Mouse (Mus musculus) heart, postnatal 14 days (tissue): ENCODE measurements around the gene Ccdc144b. TPM values are rescaled to one million over a fixed set of nuclear protein-coding genes. Genes with fewer than 3 reads are reported as not detected.

Experiments
- DNase-seq, 2 experiments: peaks; one replicate each; pipeline ENCODE4 v3.0.0; 2021 to 2022
- intact Hi-C: fragments of 180-260 bp; cut with DNase I; formaldehyde crosslinking; loops from one replicate; pipeline ENCODE4 v1.15.1; 2025
- long read RNA-seq, 2 experiments: library from polyadenylated mRNA; stranded (forward); transcript quantifications; one replicate each; pipeline ENCODE4 v2.0.0; 2021
- total RNA-seq, 2 experiments: library from RNA; stranded (reverse); gene quantifications; 2 replicates each; pipeline ENCODE4 v1.2.3; 2021

Ccdc144b gene
- not detected for total RNA-seq
- long read RNA-seq, experiment 1, result 0 reads
- long read RNA-seq, experiment 2, result 0 reads

DNA sequence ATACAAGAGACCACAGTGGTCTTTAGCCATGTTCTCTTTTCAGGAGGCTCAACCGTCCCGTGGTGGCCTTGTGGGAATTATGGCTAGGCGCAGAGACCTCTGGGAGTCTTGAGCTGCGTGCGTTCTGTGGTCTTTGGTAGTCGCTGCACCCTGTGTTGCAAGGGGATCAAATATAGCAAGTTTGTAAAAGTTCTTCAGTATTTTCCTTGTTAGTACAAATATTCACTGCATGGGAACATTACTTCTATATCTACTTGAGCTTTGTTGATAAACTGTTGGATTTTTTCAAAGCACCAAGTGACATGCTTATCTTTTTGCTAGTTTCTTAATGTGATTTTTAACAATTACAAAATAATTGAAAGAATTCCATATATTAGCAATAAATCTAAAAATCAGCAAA is at the start of gene Ccdc144b:
Gene Ccdc144b (minus strand): TSS at position 101 of the 400 bp plus-strand sequence.
- intact Hi-C loops, result no loop called here
- no peak for DNase-seq

GRCm38 (mm10) chr3:36095371-36095770 is 42.0 kb upstream of the Ccdc144b start:
- DNase-seq, result no peak
- intact Hi-C loops, result no loop called here

- no peak for DNase-seq
- intact Hi-C loops, result no loop called here
Measured at GRCm38 (mm10) chr3:36087591-36087990, 34.2 kb upstream of the Ccdc144b start.

DNA sequence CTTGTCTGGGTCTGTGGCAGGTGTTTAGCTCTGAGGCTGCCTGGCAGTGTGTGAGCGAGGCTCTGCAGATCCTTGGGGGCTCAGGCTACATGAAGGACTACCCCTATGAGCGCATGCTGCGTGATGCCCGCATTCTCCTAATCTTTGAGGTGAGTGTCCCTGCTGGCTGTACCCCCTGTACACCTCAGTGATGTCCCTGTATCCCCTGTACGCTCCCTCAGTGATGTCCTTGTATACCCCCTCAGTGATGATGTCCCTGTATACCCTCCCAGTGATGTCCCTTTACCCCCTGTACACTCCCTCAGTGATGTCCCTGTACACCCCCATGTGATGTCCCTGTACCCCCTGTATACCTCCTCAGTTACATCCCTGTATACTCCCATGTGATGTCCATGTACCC is 32.0 kb upstream of the Ccdc144b start:
- intact Hi-C loops, result no loop called here
- no peak for DNase-seq

- intact Hi-C loops, result no loop called here
- DNase-seq, result no peak
Measured at GRCm38 (mm10) chr3:36083381-36083780, 30.0 kb upstream of the Ccdc144b start.

GRCm38 (mm10) chr3:36082843-36083242 is 29.5 kb upstream of the Ccdc144b start:
- intact Hi-C loops, result no loop called here
- DNase-seq, result no peak

GRCm38 (mm10) chr3:36080741-36081140 is 27.4 kb upstream of the Ccdc144b start:
- intact Hi-C loops, result no loop called here
- no peak for DNase-seq

GRCm38 (mm10) chr3:36079886-36080285 is 26.5 kb upstream of the Ccdc144b start:
- no peak for DNase-seq
- intact Hi-C loops, result no loop called here

- DNase-seq, result no peak
- intact Hi-C loops, result no loop called here
Measured at GRCm38 (mm10) chr3:36077386-36077785, 24.0 kb upstream of the Ccdc144b start.

- no peak for DNase-seq
- intact Hi-C loops, result no loop called here
Measured at GRCm38 (mm10) chr3:36075466-36075865, 22.1 kb upstream of the Ccdc144b start.

DNA sequence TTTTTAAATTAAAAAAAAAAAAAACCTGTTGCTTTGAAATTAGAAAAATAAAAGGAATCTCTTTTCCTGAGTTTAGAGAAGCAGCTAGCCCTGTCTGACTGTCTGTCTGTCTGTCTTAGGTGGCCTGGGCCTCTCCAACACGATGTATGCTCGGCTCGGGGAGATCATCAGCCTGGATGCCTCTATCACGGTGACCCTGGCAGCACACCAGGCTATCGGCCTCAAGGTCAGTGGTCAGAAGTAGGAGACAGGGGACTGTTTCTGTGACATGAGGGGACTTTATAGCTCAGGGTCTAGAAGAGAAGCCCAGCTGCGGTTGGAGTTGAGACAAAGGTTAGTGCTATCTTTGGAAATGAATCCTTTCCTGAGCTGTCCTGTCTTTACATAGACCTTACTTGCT is 20.9 kb upstream of the Ccdc144b start:
- no peak for DNase-seq
- intact Hi-C loops, result no loop called here

DNA sequence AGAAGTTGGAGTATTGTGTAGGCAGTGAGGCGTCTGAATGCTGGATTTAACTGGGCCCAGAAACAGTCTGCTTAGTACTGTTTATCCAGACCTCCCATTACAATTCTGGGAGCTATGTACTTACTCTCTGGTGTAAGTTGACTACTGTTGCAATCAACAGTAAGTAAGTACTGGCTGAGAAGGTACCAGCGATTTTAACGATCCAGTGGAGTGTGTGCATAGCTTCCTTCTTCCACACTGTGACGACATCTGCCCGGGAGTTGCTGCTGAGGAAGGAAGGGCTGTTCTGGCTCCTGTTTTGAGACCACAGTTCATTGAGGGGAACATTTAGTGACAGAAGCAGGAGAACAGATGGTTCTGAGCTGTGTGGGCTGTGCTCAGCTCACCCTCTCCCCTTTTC is 17.7 kb upstream of the Ccdc144b start:
- DNase-seq, result no peak
- intact Hi-C loops, result no loop called here

DNA sequence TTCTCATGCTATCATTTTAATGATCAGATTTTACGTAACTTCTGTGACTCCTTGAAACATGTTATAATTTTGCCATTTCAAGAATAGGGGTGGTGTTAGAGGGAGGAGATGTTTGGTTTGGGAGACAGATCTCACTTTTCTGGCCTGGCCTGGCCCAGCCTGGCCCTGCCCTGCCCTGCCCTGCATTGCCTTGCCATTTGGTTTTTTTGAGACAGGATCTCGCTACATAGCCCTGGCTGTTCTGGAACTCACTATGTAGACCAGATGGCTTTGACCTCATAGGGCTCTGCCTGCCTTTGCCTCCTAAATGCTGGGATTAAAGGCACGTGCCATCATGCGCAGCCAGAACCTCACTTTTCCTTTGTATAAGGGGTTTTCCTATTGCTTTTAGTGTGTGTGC is 17.1 kb upstream of the Ccdc144b start:
- intact Hi-C loops, result no loop called here
- no peak for DNase-seq

- intact Hi-C loops, result loop anchor here (10.0 kb wide), 1 partner anchor 407 kb away; the partner anchor contains the start of genes 1810062G17Rik and Anxa5
- DNase-seq, result no peak
Measured at GRCm38 (mm10) chr3:36067731-36068130, 14.4 kb upstream of the Ccdc144b start.

DNA sequence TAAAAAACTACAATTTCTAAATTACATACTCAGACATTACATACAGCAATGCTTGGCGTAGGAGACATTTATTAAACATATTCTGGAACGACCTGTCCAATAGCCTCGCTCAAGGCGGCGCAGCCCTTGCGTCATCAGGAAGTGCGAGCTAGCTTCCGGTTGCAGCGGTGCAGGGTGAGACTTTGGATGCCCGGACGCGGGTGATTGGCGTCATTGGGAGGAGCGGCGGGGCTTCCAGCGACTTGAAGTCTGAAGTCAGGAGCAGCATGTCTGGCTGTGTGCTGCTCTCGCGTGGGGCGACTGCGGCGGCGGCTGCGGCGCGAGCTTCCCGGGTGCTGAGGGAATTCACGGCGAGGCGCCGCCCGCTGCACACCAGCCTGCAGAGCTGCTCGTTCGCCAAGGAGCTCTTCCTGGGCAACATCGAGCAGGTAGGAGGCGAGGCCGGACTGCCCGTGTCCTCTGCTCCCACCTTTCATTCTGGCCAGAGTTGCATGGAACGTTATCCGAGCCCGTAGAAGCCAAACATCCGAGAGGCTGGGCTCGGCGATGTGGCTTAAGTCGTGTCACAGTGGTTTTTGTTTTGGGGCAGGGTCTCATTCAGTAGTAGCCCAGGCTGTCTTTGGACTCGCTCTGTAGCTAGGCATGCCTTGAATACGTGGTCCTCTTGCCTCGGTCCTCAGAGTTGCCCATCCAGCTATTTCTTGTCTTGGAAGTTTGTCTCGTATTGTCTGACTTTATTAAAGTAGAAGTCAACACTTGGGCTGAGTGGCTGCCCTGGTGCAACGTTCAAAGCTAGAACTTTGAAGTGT is 12.7 kb upstream of the Ccdc144b start, which contains the start of gene Acad9:
Gene Acad9 (plus strand): TSS at position 137 of the 809 bp plus-strand sequence.
- intact Hi-C loops, result loop anchor here (10.0 kb wide), 1 partner anchor 409 kb away; the partner anchor contains the start of genes 1810062G17Rik and Anxa5
- peak; percentile 92 to 96 for DNase-seq

GRCm38 (mm10) chr3:36065166-36065565 is 11.8 kb upstream of the Ccdc144b start:
- intact Hi-C loops, result loop anchor here (10.0 kb wide), 1 partner anchor 410 kb away; the partner anchor contains the start of genes 1810062G17Rik and Anxa5
- DNase-seq, result no peak

- intact Hi-C loops, result loop anchor here (5.0 to 10.0 kb wide), 2 partner anchors 312 to 410 kb away; partner anchors contain the start of genes 1810062G17Rik, Anxa5 and Atp11b
- no peak for DNase-seq
Measured at GRCm38 (mm10) chr3:36064592-36065061, 11.3 kb upstream of the Ccdc144b start.

- intact Hi-C loops, result loop anchor here (1.0 to 10.0 kb wide), 4 partner anchors 308 to 415 kb away; partner anchors contain the start of genes 1810062G17Rik, Anxa5 and Atp11b
- DNase-seq, result peak; percentile 63 to 79
Measured at GRCm38 (mm10) chr3:36060096-36060850, 6.9 kb upstream of the Ccdc144b start.

DNA sequence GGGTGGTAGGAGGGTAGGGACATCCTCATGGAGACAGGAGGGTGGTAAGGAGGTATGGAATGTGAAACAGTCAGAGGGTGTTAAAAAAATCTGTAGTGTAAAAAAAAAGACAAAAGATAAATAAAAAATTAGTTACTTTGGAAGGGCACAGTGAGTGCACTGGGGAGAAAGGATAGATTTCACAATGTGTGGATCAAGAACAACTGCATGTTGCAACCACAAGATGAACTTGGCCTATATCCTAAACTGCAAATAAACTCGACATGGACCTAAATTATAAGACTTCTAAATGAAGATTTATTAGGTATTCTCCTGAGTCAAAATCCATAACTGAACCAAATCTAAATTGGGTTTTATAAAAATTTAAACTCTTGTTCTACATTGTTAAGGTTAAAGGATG is 4.2 kb downstream of the Ccdc144b start:
- intact Hi-C loops, result no loop called here
- no peak for DNase-seq

DNA sequence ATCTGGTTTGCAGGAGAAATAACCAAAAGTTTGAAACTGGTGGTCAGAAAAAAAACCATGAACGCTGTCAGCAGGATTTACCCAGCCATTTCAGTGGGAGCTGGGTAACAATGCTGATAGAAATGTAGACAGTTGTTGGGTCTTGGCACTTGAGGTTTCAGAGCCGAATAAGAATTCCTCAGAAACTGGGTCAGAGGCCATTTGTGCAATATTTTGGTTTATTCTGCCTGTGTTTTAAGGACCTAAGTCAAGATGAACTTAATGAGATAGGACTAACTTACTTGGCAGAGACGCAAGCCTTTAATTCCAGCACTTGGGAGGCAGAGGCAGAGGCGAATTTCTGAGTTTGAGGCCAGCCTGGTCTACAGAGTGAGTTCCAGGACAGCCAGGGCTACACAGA is 8.3 kb downstream of the Ccdc144b start:
- intact Hi-C loops, result no loop called here

DNA sequence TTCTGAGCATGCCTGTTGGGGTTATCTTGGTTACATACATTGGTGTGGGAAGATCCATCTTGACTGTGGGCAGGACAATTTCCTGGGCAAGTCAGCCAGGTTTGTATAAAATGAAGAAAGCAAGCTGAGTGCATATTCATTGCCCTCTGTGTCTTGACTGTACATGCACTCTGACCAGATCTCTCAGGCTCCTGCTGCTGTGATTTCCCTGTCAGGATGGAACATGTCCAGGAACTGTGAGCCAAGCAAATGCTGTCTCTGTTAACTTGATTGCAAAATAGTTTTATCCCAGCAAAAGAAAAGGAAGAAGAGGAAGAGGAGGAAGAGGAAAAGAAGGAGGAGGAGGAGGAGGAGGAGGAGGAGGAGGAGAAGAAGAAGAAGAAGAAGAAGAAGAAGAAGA is 8.8 kb downstream of the Ccdc144b start:
- no peak for DNase-seq
- intact Hi-C loops, result no loop called here

More for the DNA sequence above, 8.3 kb downstream of the Ccdc144b start:
- DNase-seq, result no peak
